Mouse (Mus musculus): ENCODE measurements around the gene Rundc3a.
"Not testable (repeated sequence)": the region's sequence is repeated elsewhere in the genome, so short reads cannot be mapped to it uniquely, and the experiment has no call there.

Rundc3a gene

GRCm38 (mm10) chr11:102369263-102369662 is 23.9 kb upstream of the Rundc3a start:
- DNase-seq = no peak

GRCm38 (mm10) chr11:102370285-102370684 is 22.9 kb upstream of the Rundc3a start:
- DNase-seq = no peak

- DNase-seq = no peak
Observed at GRCm38 (mm10) chr11:102371926-102372685, 21.1 kb upstream of the Rundc3a start.

- DNase-seq = no peak
Observed at GRCm38 (mm10) chr11:102372936-102373335, 20.3 kb upstream of the Rundc3a start.

- DNase-seq = no peak
Observed at GRCm38 (mm10) chr11:102373646-102374045, 19.6 kb upstream of the Rundc3a start.

- DNase-seq = no peak
Observed at GRCm38 (mm10) chr11:102374108-102374725, 19.0 kb upstream of the Rundc3a start.

GRCm38 (mm10) chr11:102375196-102376173 is 17.7 kb upstream of the Rundc3a start:
- DNase-seq = no peak

- DNase-seq = no peak
Observed at GRCm38 (mm10) chr11:102376196-102376835, 16.9 kb upstream of the Rundc3a start.

GRCm38 (mm10) chr11:102377186-102377585 is 16.0 kb upstream of the Rundc3a start:
- DNase-seq = no peak

GRCm38 (mm10) chr11:102380091-102380490 is 13.1 kb upstream of the Rundc3a start:
- DNase-seq = no peak

GRCm38 (mm10) chr11:102381341-102382100 is 11.7 kb upstream of the Rundc3a start:
- DNase-seq = no peak

GRCm38 (mm10) chr11:102382794-102383193 is 10.4 kb upstream of the Rundc3a start:
- no peak for DNase-seq

GRCm38 (mm10) chr11:102383365-102384136 is 9.7 kb upstream of the Rundc3a start:
- DNase-seq = no peak

GRCm38 (mm10) chr11:102384418-102384817 is 8.8 kb upstream of the Rundc3a start:
- peak; percentile 36 for DNase-seq

GRCm38 (mm10) chr11:102385075-102385474 is 8.1 kb upstream of the Rundc3a start:
- DNase-seq = no peak

- no peak for DNase-seq
Observed at GRCm38 (mm10) chr11:102386121-102386520, 7.1 kb upstream of the Rundc3a start.

GRCm38 (mm10) chr11:102389436-102389835 is 3.8 kb upstream of the Rundc3a start:
- DNase-seq = not testable (repeated sequence)

- no peak for DNase-seq
Observed at GRCm38 (mm10) chr11:102392441-102393237, 564 bp upstream of the Rundc3a start.

- peak; percentile 40 for DNase-seq
Observed at GRCm38 (mm10) chr11:102393719-102394420, 667 bp downstream of the Rundc3a start.
